Mouse (Mus musculus): ENCODE data around the gene Dnajb13.

Gene Dnajb13

GRCm38 (mm10) chr7:100508670-100509069 is 6.1 kb downstream of the Dnajb13 start:
- in situ Hi-C loops (cut with MboI, MseI) = no loop called here

- in situ Hi-C loops (cut with MboI, MseI) = no loop called here
Observed at GRCm38 (mm10) chr7:100506494-100506893, 8.3 kb downstream of the Dnajb13 start.

GRCm38 (mm10) chr7:100504740-100505487 is 9.8 kb downstream of the Dnajb13 start:
- in situ Hi-C loops (cut with MboI, MseI) = no loop called here

- in situ Hi-C loops (cut with MboI, MseI) = no loop called here
Observed at GRCm38 (mm10) chr7:100503076-100503475, 11.7 kb downstream of the Dnajb13 start.

- in situ Hi-C loops (cut with MboI, MseI) = no loop called here
Observed at GRCm38 (mm10) chr7:100502374-100502922, 12.3 kb downstream of the Dnajb13 start.

GRCm38 (mm10) chr7:100501844-100502373 is 12.9 kb downstream of the Dnajb13 start:
- in situ Hi-C loops (cut with MboI, MseI) = no loop called here

- in situ Hi-C loops (cut with MboI, MseI) = no loop called here
Observed at GRCm38 (mm10) chr7:100501027-100501843, 13.5 kb downstream of the Dnajb13 start.

GRCm38 (mm10) chr7:100500276-100500977 is 14.3 kb downstream of the Dnajb13 start:
- in situ Hi-C loops (cut with MboI, MseI) = no loop called here

GRCm38 (mm10) chr7:100499465-100499864 is 15.3 kb downstream of the Dnajb13 start:
- in situ Hi-C loops (cut with MboI, MseI) = loop anchor here (10.0 kb wide), 1 partner anchor 1935 kb away; no protein-coding TSS in a partner anchor

GRCm38 (mm10) chr7:100497982-100498381 is 16.8 kb downstream of the Dnajb13 start:
- in situ Hi-C loops (cut with MboI, MseI) = loop anchor here (10.0 kb wide), 1 partner anchor 1933 kb away; no protein-coding TSS in a partner anchor

GRCm38 (mm10) chr7:100497402-100497801 is 17.4 kb downstream of the Dnajb13 start:
- in situ Hi-C loops (cut with MboI, MseI) = loop anchor here (10.0 kb wide), 1 partner anchor 1933 kb away; no protein-coding TSS in a partner anchor

GRCm38 (mm10) chr7:100496791-100497190 is 18.0 kb downstream of the Dnajb13 start:
- in situ Hi-C loops (cut with MboI, MseI) = loop anchor here (10.0 kb wide), 1 partner anchor 1932 kb away; no protein-coding TSS in a partner anchor

- in situ Hi-C loops (cut with MboI, MseI) = loop anchor here (10.0 kb wide), 1 partner anchor 1932 kb away; no protein-coding TSS in a partner anchor
Observed at GRCm38 (mm10) chr7:100496371-100496770, 18.4 kb downstream of the Dnajb13 start.

GRCm38 (mm10) chr7:100495581-100496251 is 19.0 kb downstream of the Dnajb13 start:
- in situ Hi-C loops (cut with MboI, MseI) = loop anchor here (10.0 kb wide), 1 partner anchor 1931 kb away; no protein-coding TSS in a partner anchor

GRCm38 (mm10) chr7:100495042-100495441 is 19.7 kb downstream of the Dnajb13 start:
- in situ Hi-C loops (cut with MboI, MseI) = loop anchor here (10.0 kb wide), 1 partner anchor 1930 kb away; no protein-coding TSS in a partner anchor

GRCm38 (mm10) chr7:100494415-100494831 is 20.3 kb downstream of the Dnajb13 start:
- in situ Hi-C loops (cut with MboI, MseI) = loop anchor here (10.0 kb wide), 1 partner anchor 1930 kb away; no protein-coding TSS in a partner anchor

- in situ Hi-C loops (cut with MboI, MseI) = loop anchor here (10.0 kb wide), 1 partner anchor 1929 kb away; no protein-coding TSS in a partner anchor
Observed at GRCm38 (mm10) chr7:100493484-100494414, 21.0 kb downstream of the Dnajb13 start.

GRCm38 (mm10) chr7:100493117-100493483 is 21.7 kb downstream of the Dnajb13 start, which contains the start of gene Ucp2:
Gene Ucp2 (plus strand): TSS chr7:100493337.
- in situ Hi-C loops (cut with MboI, MseI) = loop anchor here (10.0 kb wide), 1 partner anchor 1928 kb away; no protein-coding TSS in a partner anchor
